Mouse (Mus musculus) thymus, postnatal 4 days (tissue): ENCODE measurements around the gene Cfap43.
"Not testable (repeated sequence)": the region's sequence is repeated elsewhere in the genome, so short reads cannot be mapped to it uniquely, and the experiment has no call there.

Experiments used
- DNase-seq: peaks from one replicate; pipeline ENCODE4 v3.0.0; 2021

Gene Cfap43

DNA sequence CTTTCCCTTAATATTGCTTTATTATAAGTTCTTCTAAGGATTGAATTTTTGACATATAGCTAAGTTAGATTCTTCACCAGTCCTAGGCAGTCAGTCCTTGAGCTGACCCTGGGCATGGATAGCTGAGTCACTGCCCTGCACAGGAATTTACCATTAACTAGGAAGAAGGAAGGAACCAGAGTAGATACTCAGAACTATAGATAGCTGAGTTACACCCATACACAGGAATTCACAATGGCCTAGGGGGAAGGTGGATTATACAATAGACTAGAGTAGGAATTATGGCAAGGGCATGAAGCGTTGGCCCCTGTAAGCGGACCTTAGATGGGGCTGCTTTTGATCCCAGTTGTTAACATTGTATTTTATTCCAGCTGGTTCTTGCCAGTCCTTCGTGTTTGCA, 67.0 kb downstream of the Cfap43 start:
- not testable (repeated sequence) for DNase-seq

DNA sequence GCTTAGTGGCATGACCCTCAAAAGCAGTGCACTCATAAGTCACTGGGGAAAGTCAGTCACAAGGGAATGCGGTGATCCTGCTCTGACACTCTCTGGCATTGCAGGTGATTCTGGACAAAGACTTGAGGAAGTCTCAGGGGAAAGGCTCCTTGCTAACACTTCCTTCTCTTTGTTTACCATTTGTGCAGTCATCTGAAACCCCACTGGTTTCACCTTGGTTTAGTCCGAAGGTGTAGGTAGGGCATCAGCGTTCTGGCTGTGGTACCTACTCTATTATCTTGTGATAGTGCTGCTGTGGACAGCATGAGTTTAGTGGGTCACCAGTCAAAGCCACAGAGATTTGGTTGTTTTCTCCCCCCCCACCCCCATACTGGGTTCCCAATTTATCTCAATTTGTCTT, 69.4 kb downstream of the Cfap43 start:
- DNase-seq, result no peak

DNA sequence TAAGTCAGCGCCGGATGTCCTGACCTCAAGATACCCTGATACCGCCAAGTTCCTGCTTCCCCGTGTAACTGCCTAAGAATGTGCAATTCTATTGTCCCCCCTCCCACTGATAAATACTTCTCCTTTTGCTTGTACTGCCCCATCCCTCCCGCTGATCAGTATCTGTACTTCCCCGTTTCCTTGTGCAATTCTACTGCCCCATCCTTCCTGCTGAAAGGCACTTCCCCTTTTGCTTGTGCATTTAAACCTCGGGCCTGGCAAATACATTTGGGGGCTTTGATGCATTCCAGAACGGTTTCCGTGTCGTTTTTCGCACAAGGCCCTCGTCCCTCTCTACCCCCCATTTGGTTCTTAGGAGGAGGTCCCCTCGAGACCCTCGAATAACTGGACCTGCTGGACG, 77.9 kb downstream of the Cfap43 start:
- DNase-seq, result not testable (repeated sequence)

DNA sequence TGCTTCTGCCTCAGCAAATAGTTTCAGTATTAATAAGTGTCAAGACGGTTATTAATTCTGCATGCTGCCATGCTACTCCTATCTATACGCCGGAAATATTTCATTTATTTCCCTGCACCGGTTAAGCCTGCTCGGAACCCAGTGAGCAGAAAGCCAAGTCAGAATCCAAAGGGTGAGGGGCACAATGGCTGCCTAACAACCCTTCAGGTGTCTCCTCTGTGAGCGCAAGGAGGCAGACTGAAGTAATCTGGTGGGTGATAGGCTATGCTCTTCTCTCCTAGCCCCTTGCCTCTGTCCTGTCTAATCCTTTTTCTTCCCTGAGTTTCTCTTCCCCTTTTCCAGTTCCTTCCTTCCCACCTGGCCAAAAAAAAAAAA, 81.6 kb downstream of the Cfap43 start:
- DNase-seq, result no peak

DNA sequence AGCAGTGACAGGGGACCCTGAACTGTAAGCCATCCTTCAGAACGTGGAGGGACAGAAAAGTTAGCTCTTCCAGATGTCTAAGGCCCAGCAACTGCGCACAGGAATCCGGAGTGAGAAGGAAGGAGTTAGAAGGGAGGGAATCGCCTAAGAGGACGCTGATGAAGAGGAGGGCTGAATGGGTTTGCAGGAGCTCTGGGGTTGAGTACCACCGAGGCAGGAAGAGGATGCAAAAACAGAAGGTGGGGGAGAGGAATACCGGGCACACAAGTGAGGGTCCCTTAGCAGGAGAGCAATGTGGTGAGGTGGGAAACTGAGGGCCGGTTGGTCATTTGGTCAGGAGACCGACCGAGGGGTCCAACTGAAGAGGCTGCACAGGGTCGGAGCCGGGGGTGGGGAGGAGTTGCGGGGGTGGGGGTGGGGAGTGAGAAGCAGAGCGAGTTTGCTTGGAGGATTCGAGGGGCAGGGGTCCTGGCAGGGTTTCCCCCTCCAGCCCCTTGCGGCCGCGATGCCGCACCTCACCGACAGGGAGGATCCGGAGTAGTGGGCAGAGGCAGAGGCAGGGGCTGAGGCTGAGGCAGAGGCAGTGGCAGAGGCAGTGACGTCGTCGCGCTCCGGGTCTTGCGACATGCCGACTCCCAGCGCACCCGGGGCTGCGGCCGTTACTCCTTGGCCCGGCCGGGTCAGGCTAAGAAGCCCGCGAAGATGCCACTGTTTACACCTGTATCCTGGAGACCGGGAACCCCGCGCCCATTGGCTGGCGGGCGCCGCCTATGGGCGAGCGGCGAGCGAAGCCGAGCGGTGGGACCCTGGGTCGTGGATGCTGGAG, 82.2 kb downstream of the Cfap43 start:
- peak; percentile 79 for DNase-seq

DNA sequence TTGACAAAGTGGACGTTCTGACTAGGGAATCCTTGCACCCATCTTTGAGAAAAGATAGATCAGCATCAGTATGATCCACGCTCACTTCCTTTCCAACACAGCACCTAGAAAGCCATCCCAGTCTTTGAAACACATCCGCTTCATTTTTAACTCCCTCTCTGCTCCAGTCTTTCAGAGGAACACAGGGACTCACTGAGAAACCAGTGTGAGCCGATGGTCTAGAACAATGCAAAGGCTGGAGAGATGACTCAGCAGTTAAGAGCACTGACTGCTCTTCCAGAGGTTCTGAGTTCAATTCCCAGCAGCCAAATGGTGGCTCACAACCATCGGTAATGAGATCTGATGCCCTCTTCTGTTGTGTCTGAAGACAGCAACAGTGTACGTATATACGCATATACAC, 83.3 kb downstream of the Cfap43 start:
- no peak for DNase-seq

DNA sequence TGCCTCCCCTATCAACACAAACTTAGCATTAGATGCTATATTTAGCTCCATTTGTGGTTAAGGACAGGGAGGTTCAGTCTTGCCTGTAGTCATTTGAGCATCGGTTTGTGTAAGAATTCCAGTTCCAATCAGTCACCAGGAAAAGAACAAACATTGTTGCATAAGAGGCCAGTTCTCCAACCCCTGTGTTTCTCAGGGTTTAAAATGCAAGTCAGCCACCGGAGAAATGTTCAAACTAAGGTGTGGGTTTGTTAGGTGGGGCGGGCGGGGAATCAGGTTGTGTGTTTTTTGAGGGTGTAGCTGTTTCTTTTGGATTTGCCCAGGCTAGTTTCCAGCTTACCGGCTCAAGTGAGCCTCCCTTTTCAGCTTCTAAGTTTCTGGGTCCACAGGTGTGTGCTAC, 84.5 kb downstream of the Cfap43 start:
- DNase-seq, result no peak

DNA sequence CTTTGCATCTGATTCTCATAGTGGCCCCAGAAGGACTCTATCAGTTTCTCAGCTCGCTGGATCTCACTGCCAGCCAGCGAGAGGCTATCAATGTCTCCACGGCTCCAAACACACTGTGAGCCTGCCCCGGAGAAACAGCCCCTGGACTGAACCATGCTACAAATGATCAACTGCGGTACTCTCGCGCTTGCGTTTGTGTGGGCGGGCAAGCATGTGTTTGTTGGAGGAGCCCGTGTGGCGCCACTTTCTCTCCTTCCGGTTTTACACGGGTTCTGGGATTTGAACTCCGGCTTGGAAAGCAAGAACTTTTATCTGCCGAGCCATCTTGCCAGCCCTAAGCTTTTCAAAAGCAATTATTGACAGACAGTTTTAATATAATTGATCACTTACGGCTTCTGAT, 86.8 kb downstream of the Cfap43 start:
- no peak for DNase-seq

DNA sequence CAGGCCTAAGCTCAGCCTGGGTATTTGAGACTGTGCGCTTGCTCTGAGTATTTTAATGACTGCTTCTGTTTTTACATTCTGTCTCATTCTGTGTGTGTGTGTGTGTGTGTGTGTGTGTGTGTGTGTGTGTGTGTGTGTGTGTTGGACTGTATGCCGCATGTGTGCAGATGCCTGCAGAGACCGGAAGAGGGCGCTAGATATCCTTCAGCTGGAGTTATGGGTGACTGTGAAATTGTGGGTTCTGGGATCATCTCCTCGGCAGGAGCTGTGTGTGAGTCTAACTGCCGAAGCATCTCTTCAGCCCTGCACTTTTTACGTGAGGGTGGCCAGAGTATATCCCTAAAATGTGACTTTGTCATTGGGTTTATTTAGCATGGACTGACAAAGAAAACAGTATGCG, 88.0 kb downstream of the Cfap43 start:
- DNase-seq, result no peak

DNA sequence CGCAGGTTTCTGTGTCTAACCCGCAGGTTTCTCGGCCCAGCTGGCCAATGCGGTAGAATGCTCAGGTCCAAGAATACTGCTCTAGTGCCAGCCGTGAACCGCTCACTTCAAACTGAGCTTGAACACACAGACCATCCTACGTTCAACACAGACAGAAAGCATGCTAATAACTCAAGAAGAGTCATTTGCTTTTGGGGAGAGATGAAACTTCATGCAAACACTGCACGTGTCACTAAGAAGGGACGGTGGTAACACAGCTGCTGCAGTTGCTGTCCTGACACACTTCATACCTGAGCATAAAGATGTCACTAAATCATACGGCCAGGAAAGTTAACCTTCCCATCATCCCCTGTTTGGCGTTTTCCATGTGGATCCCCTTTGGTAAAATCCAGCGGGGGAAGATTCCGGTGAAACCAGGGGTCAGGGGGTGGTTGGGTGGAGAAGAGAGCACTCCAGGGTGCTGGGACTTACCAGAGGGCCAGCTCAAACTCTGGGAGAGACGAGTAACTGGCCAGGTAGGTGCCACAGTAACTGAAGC, 89.1 kb downstream of the Cfap43 start:
- DNase-seq, result no peak

DNA sequence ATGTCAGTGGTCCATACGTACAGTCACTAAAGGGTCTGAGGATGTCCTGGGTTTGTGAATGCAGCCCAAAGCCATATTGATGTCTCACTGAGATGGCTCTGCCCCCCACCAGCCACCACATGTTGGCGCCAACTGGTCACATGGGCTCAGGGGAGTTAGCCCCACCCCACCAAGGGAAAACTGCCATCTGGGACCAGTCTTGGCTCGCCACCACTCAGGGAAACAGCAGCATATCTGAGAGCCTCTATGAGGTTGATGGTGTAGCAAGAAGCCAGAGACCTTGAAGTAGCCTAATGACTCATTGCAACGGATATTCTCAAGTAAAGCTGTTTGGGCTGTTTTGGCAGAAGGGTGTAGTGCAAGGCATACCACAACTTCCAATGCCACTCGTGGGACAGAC, 95.1 kb downstream of the Cfap43 start:
- no peak for DNase-seq

DNA sequence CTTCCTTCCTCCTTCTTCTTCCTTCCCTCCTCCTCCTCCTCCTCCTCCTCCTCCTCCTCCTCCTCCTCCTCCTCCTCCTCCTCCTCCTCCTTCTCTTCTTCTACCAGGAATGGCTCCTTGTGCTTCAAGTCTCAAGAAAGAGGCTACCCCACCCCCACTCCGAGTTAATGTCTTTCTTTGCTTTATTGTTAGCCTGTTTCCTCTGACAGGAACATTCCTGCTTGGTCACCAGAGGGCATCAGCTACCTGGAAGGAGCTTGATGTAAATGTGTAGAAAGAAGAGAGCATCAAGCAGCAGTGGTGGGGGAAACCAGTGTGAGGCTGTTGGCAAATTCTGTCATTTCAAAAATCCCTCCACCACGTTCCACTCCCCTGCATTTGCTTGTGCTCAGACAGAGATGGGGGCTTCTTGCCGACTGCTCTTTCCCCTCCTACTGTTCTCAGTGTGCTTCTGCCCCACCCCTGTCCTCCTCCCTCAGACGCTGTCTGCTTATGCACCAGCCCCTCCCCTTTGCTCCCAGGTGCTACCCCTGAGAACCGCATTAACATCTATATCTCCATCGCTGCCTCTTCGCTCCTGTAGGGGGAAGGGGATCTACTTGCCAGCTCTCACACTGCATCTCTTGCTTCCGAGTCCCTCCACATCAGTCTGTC, 96.8 kb downstream of the Cfap43 start:
- DNase-seq, result peak; percentile 23

DNA sequence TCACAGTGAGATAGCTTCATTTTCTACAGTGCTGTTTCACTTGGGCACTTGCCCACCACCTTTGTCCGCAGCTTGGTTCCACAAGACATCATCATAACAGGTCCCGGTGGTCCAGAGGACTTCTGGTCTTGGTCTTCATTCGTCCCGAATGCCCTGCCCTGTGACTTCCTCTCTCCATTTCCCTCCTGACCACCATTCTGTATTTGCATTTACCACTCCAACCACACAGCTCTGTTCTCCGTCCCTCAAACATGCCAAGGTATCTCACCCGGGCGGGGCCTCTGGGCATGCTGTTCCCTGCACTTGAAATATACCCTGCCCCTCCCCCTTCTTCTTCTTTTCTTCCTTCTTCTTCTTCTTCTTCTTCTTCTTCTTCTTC, 97.6 kb downstream of the Cfap43 start:
- DNase-seq, result no peak

DNA sequence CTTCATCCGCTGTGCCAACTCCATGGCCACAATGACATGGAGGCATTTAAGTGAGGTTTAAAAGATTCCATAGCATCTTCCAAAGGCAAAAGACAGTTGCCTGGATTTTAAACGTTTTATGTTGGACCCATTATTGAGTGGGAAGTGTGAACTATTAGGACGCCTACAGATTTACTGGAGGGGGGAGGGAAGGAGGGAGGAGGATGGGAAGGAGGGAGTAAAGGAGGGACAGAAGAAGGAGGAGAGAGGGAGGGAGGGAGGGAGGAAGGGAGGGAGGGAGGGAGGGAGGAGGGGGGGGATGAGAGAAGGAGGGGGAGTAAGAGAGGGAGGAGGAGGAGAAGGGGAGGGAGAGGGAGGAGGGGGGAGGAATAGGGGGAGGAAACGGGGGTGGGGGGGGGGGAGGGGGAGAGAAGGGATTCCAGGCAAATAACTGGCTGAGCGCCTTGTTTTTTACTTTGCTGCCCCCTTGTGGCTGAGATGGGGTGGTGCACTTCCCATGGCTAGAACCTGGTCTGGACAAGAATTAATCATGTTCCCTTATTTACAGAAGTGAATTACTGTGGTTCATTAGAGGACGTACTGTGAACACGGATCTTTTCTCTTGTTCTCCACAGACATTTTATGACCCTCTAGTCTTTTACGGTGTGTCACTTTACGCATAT, 98.1 kb downstream of the Cfap43 start:
- DNase-seq, result peak; percentile 64

DNA sequence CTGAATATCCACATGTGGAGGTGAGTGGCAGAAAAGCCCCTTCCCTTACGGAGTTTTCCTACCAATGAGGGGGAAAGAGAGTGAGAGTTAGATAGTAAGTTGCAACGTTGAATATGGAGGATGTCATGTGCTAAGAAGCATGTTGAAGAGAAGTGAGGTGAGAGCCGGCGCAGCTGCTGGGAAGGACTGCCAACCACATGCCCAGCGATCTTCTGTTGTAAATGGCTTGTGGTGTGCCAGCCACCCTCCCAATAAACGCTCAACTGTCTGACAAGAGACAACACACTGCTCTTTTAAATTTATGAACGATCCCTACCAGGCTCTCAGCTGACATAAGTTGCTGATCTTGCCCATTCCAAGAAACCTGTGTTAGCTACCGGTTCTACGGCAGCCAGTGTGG, 101.4 kb downstream of the Cfap43 start:
- no peak for DNase-seq

DNA sequence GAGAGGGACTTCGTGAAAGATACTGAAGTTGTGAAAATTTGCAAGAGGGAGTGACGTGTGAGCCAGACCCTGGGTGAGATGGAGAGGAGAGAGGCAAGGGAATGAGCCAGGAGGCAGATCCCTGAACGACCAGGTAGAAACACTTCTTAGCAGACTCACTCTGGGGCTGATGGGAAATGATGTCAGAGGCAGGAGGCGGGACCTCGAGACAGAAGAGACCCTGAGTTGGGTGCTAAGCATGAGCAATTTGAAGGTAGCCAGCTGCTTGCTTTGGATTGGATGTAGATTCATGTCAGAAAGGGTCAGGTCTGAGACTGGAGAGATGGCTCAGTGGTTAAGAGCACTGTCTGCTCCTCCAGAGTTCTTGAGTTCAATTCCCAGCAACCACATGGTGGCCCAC, 104.4 kb downstream of the Cfap43 start:
- DNase-seq, result no peak

DNA sequence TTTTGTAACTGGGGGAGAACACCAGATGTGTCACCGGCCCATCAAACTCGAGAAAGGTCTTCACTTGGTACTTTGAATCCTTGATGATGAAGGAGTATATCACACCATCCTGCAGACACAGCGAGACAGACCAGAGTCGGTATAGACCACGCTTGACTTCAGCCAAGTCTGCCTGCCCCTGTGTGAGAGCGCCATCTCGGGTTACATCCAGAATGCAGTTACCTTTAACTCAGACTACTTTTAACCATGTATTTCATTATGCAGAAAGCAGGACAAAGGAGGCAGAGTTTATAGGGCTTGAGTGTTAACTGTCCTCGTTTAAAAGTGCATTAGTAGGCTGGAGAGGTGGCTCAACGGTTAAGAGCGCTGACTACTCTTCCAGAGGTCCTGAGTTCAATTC, 107.0 kb downstream of the Cfap43 start:
- no peak for DNase-seq

DNA sequence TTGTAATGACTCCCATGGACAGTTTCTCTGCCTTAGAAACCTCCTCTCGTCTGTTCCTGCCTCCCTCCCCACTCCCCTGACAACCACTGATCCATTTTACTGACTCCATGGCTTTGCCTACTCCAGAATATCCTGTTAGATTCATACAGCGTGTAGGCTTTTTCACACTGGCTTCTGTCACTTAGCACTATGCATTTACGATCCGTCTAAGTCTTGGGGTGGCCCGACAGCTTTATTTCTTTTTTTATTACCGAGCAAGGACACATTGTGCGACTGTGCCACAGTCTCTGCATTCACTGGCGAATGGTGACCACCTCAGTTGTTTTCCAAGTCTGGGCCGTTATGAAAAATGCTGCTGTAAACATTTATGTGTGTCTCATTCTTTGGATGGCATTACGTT, 120.5 kb downstream of the Cfap43 start:
- no peak for DNase-seq

DNA sequence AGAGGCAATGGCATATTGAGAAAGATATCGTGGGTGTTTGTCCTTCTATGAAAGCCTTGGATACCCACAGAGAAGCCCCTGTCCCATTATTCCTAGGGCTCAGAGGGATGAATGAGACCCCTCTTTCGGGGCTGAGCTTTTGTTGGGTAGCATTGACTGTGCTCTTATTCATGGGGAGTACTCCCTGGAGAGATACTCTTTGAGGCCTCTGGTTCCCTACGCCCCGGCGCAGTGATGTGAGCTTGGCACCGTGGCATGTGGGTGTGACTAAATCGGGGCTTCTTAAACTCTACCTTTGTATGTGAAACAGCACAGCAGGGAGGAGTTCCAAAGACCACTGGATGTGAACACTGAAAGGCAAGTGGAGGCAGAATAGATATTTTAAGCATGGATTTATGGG, 122.4 kb downstream of the Cfap43 start:
- DNase-seq, result no peak

DNA sequence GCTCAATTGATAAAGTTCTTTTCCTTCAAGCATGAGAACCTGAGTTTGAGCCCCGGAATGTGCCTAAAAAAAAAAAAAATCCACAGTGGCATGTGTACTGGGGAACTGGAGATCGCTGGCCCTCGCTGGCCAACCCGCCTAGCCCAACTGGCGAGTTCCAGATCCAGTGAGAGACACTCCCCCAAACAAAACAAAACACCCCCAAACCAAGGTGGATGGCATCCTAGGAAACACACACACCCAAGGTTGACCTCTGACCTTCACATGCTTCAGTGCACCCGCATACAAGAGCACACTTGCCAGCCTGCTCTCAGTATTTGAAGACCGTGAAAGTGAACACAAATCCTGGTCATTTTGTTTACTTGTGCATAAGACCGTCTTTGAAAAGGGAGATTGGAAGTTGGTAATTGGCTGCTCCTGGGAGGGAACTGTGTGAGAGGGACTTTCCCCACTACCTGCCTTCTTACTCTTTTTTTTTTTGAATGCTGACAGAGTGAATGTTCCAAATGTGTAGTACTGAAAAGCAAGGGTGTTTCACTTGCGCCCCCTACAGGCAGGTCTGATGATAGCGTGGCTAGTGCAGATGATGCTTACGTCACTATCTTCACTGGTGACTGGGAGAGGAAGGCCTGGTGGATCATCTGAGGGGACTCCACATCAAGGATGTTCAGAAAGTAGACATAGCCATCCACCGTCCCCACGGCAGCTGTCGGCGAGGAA, 123.9 kb downstream of the Cfap43 start:
- DNase-seq, result peak; percentile 87

DNA sequence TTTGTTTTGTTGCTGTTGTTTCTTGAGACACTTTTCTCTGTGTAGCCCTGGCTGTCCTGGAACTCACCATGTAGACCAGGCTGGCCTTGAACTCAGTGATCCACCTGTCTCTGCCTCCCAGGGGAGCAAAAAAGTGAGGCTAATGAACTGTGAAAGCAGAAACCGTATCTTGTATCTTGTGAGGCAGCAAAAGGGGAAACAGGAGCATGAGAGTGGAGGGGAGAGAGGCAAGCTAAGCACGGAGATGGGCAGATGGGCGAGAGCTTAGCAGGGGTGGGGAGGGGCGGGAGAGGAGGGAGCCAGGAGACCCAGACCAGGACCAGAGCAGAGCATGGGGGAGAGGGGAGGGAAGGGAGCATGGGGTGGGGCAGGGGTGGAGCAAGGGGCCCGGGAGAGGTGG, 124.8 kb downstream of the Cfap43 start:
- DNase-seq, result no peak

DNA sequence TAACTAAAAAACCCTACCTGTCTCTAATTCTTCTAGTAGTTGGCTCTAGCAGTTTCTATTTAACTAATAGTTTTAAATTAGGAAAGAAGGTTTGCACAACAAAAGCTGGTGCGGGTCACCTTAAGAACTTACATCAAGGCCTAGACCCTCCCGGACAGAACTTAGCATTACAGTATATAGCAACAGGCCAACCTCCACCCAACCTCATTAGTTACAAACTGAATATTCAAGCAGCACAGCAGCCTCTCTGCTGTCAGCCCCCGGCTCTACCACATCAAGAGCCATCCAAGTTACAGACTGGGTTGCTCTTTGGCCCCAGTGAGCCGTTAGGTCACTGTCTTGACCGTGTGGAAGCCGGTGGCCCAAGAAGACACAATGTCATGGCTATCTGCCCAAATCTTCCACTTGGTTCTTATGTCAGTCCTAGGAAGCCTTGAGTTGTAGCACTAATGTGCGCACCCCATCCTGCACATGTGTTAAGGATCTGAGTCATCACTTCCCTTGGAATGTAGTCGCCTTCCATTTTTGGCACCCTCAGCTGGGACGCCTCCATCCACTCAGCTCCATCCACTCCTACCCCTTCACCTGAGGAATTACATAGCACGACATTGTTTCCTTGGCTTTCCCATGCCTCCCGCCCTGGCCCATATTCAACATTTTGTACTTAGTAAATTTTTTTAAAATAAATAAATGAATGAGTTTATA, 128.6 kb downstream of the Cfap43 start:
- DNase-seq, result no peak

DNA sequence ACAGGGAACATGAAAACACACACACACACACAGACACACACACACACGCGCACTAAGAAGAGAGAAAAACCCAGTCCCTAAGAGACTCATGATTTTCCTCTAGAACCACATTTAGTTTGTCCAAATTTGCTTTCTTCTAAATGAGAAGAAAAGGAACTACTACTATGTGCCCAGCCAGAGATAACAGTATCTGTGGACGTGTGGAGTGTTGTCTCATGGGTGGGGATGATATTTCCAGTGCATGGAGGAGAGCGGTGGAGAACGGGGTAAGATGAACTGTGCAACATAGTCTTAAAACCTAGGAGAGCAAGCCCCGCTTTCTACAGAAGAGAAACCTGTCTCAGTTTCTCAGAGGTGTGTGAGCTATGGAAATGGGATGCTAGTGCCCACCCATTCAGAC, 135.2 kb downstream of the Cfap43 start:
- no peak for DNase-seq
